Mouse (Mus musculus): ENCODE data around the gene Mettl21c.

- TF ChIP-seq CTCF (IDR thresholded peaks at IDR 0.05; ENCODE audit: insufficient read depth, low read depth, low read length) (no peak), POLR2A (IDR thresholded peaks at IDR 0.05; ENCODE audit: insufficient read depth, low read depth, low read length) (no peak)
Measured at GRCm38 (mm10) chr1:44063439-44063838, 43.6 kb upstream of the Mettl21c start.
